Mouse (Mus musculus) midbrain, embryonic 16.5 days (tissue): Measurements from ENCODE around the gene Scd2. TPM values are rescaled to one million over a fixed set of nuclear protein-coding genes. Genes with fewer than 3 reads are reported as not detected.

Experiments used
- ATAC-seq: fragments of 200-750 bp; cut with Nextera tagmentation; 2 replicates; pipeline ENCODE4 v1.8.0; 2017; ENCODE audit warnings: moderate TSS enrichment
- H3K27ac ChIP-seq: fragments of 300-500 bp; sonication (generic); 2 replicates; pipeline ENCODE4 v1.5.1; 2014; ENCODE audit warnings: mild to moderate bottlenecking, low read length, mixed read lengths
- H3K27me3 ChIP-seq: fragments of 300-500 bp; sonication (generic); 2 replicates; pipeline ENCODE4 v1.6.1; 2014; ENCODE audit warnings: low read depth, low read length, mixed read lengths; ENCODE audit not compliant: control insufficient read depth, insufficient read depth
- H3K36me3 ChIP-seq: fragments of 300-500 bp; sonication (generic); 2 replicates; pipeline ENCODE4 v1.6.1; 2014; ENCODE audit warnings: mild to moderate bottlenecking, low read length, moderate library complexity, mixed read lengths; ENCODE audit not compliant: control insufficient read depth, insufficient read depth
- H3K4me1 ChIP-seq: fragments of 300-500 bp; sonication (generic); 2 replicates; pipeline ENCODE4 v1.6.1; 2014; ENCODE audit warnings: mild to moderate bottlenecking, low read length, mixed read lengths; ENCODE audit not compliant: control insufficient read depth, insufficient read depth
- H3K4me2 ChIP-seq: fragments of 300-500 bp; sonication (generic); 2 replicates; pipeline ENCODE4 v1.6.1; 2014; ENCODE audit warnings: mild to moderate bottlenecking, low read length, mixed read lengths
- H3K4me3 ChIP-seq: fragments of 300-500 bp; sonication (generic); 2 replicates; pipeline ENCODE4 v1.5.1; 2014; ENCODE audit warnings: low read depth, mild to moderate bottlenecking, low read length, moderate library complexity, mixed read lengths
- H3K9ac ChIP-seq: fragments of 300-500 bp; sonication (generic); 2 replicates; pipeline ENCODE4 v1.6.1; 2014; ENCODE audit warnings: low read depth, low read length, mixed read lengths
- H3K9me3 ChIP-seq: fragments of 300-500 bp; sonication (generic); replicated peaks from 2 replicates; pipeline ENCODE4 v1.6.1; 2014; ENCODE audit warnings: mild to moderate bottlenecking, low read length, mixed read lengths; ENCODE audit not compliant: control insufficient read depth, poor library complexity, severe bottlenecking
- WGBS: fragments of 180-500 bp; shearing (Covaris S2); extraction: QIAGEN DNeasy Blood & Tissue Kit; methylation state at CpG from one replicate; pipeline ENCODE4 v1.1.7; 2014; 5-methylcytosine and 5-hydroxymethylcytosine counted together
- polyA plus RNA-seq: library from polyadenylated mRNA; unstranded; fragments of >200 nt; fragmentation: Nextera tagmentation; extraction: Ambion mirVana; gene quantifications from 2 replicates; pipeline ENCODE4 v1.2.1, GENCODE M21; 2015

The Scd2 gene
- polyA plus RNA-seq, 1 experiment from 2014 or later, result 311 TPM

- H3K4me2 ChIP-seq, result peak overlapping the region; percentile 81
Observed at GRCm38 (mm10) chr19:44292083-44292482, 1.4 kb upstream of the Scd2 start.

GRCm38 (mm10) chr19:44292483-44292882, 991 bp upstream of the Scd2 start:
- H3K36me3 ChIP-seq, result no peaks in the 10 kb centered on the region
- peak overlapping the region; percentile 81 for H3K4me2 ChIP-seq
- peaks cover 29% of the 10 kb centered on the region for H3K4me1 ChIP-seq
- ATAC-seq, result no peak
- peak overlapping the region; percentile 74 for H3K9ac ChIP-seq
- H3K27me3 ChIP-seq, result no peaks in the 10 kb centered on the region
- H3K27ac ChIP-seq, result peak overlapping the region; percentile 99
- no peaks in the 10 kb centered on the region for H3K9me3 ChIP-seq
- 54% methylated on average over 3 of the region's 3 CpGs for WGBS
- H3K4me3 ChIP-seq, result peak overlapping the region; percentile 77; the same call in 1 of the 2 replicates

More at GRCm38 (mm10) chr19:44292083-44292482, 1.4 kb upstream of the Scd2 start:
- no peaks in the 10 kb centered on the region for H3K36me3 ChIP-seq
- no peak overlapping the region for H3K9ac ChIP-seq
- H3K9me3 ChIP-seq, result no peaks in the 10 kb centered on the region
- no peak for ATAC-seq
- H3K27ac ChIP-seq, result peak overlapping the region; percentile 99
- WGBS, result 66% methylated on average over 2 of the region's 2 CpGs
- no peak overlapping the region for H3K4me3 ChIP-seq
- peaks cover 25% of the 10 kb centered on the region for H3K4me1 ChIP-seq
- H3K27me3 ChIP-seq, result no peaks in the 10 kb centered on the region

- peak overlapping the region; percentile 95 for H3K4me2 ChIP-seq
- H3K4me1 ChIP-seq, result peaks cover 44% of the 10 kb centered on the region
- WGBS, result under 1% methylated on average over 30 of the region's 31 CpGs
- peak overlapping the region; percentile 77 for H3K4me3 ChIP-seq
- peaks cover 3% of the 10 kb centered on the region; the same call in 1 of the 2 replicates for H3K36me3 ChIP-seq
- peak overlapping the region; percentile 89 for H3K9ac ChIP-seq
- no peaks in the 10 kb centered on the region for H3K9me3 ChIP-seq
- H3K27me3 ChIP-seq, result no peaks in the 10 kb centered on the region
- ATAC-seq, result peak; percentile 98
- H3K27ac ChIP-seq, result peak overlapping the region; percentile 99
Observed at GRCm38 (mm10) chr19:44293769-44294551, 486 bp downstream of the Scd2 start.

GRCm38 (mm10) chr19:44294588-44295041, 1.1 kb downstream of the Scd2 start:
- H3K9me3 ChIP-seq, result no peaks in the 10 kb centered on the region
- H3K27me3 ChIP-seq, result no peaks in the 10 kb centered on the region
- H3K4me3 ChIP-seq, result peak overlapping the region; percentile 77
- H3K4me2 ChIP-seq, result peak overlapping the region; percentile 95
- peak; percentile 68 for ATAC-seq
- peak overlapping the region; percentile 89 for H3K9ac ChIP-seq
- peaks cover 49% of the 10 kb centered on the region for H3K4me1 ChIP-seq
- peaks cover 6% of the 10 kb centered on the region; the same call in 1 of the 2 replicates for H3K36me3 ChIP-seq
- H3K27ac ChIP-seq, result peak overlapping the region; percentile 99
- WGBS, result 3% methylated on average over 14 of the region's 14 CpGs

GRCm38 (mm10) chr19:44295251-44295650, 1.8 kb downstream of the Scd2 start:
- Histone ChIP-seq H3K36me3 (peaks cover 11% of the 10 kb centered on the region), H3K4me1 (peaks cover 55% of the 10 kb centered on the region), H3K4me2 (peak overlapping the region; percentile 95), H3K27me3 (no peaks in the 10 kb centered on the region), H3K4me3 (peak overlapping the region; percentile 77), H3K9me3 (no peaks in the 10 kb centered on the region), H3K27ac (peak overlapping the region; percentile 99; the same call in 1 of the 2 replicates), H3K9ac (peak overlapping the region; percentile 89)
- no peak for ATAC-seq
- 2% methylated on average over 3 of the region's 3 CpGs for WGBS

GRCm38 (mm10) chr19:44295741-44296140, 2.3 kb downstream of the Scd2 start:
- Histone ChIP-seq H3K4me1 (peaks cover 60% of the 10 kb centered on the region), H3K4me3 (peak overlapping the region; percentile 77), H3K9me3 (no peaks in the 10 kb centered on the region), H3K36me3 (peaks cover 12% of the 10 kb centered on the region), H3K9ac (peak overlapping the region; percentile 89), H3K27ac (peak overlapping the region; percentile 26; the same call in 1 of the 2 replicates), H3K4me2 (peak overlapping the region; percentile 95), H3K27me3 (no peaks in the 10 kb centered on the region)
- 3% methylated on average over 4 of the region's 4 CpGs for WGBS
- no peak for ATAC-seq

- ATAC-seq, result no peak
- Histone ChIP-seq H3K4me1 (peaks cover 65% of the 10 kb centered on the region), H3K4me3 (peak overlapping the region; percentile 77), H3K9ac (peak overlapping the region; percentile 89), H3K27ac (no peak overlapping the region), H3K4me2 (peak overlapping the region; percentile 95), H3K36me3 (peaks cover 15% of the 10 kb centered on the region), H3K9me3 (no peaks in the 10 kb centered on the region), H3K27me3 (no peaks in the 10 kb centered on the region)
- WGBS, result 22% methylated on average over 7 of the region's 7 CpGs
Observed at GRCm38 (mm10) chr19:44296186-44296585, 2.7 kb downstream of the Scd2 start.

GRCm38 (mm10) chr19:44297068-44297760, 3.7 kb downstream of the Scd2 start:
- peaks cover 69% of the 10 kb centered on the region for H3K4me1 ChIP-seq
- H3K9me3 ChIP-seq, result no peaks in the 10 kb centered on the region
- peak overlapping the region; percentile 89 for H3K9ac ChIP-seq
- no peak for ATAC-seq
- no peak overlapping the region for H3K27ac ChIP-seq
- H3K27me3 ChIP-seq, result no peaks in the 10 kb centered on the region
- peak overlapping the region; percentile 95 for H3K4me2 ChIP-seq
- H3K4me3 ChIP-seq, result peak overlapping the region; percentile 77
- 45% methylated on average over 8 of the region's 8 CpGs for WGBS
- peaks cover 23% of the 10 kb centered on the region for H3K36me3 ChIP-seq
